Mouse (Mus musculus): ENCODE results near the gene Vps13d. TPM values are rescaled to one million over a fixed set of nuclear protein-coding genes. Genes with fewer than 3 reads are reported as not detected.

Gene Vps13d
- 6.4 and 8.5 TPM in 2 replicates for polyA plus RNA-seq (2012; rRNA removed)

DNA sequence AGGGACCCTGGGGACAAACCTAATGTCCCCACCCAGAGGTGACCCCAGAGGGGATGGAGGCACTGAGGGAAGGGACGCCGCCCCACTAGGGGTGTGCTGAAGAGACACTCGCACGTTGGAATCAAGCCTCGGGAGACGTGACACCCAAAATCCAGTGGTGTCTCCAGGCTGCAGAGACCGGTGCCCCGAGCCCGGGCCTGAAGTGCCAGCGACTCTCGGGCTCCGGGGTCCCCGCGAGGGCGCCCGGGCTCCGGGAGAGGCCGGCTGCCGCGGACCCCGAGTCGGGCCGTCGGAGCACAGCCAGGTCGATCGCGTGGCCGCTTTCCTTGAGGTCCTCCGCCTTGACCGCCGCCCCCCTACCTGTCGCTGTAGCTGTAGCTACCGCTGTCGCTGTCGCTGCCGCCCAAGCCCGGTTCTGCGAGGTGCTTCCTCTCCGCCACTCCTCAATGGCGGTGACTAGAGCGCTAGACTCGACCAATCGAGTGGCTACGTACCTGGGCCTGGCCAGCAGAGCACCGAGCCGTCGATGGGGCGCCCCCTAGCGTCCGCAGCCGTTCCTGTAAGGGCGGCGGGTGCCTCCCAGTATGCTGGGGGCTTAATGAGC is at the start of gene Vps13d:
TSS of gene Vps13d (minus strand) at position 447 of the 604 bp plus-strand sequence.

Other genes with a start within 250 kb of the Vps13d start
- 2.9 and 3.7 TPM in 2 replicates for gene Tnfrsf1b, start 51.9 kb upstream of the Vps13d start, polyA plus RNA-seq (2012; rRNA removed)
- gene Tnfrsf8, start 120.2 kb upstream of the Vps13d start, polyA plus RNA-seq (2012; rRNA removed) = 0.01 and 0.05 TPM in 2 replicates

Data from liver, embryonic 14 days (tissue).